Mouse (Mus musculus): ENCODE data around the gene Rexo2. TPM values are rescaled to one million over a fixed set of nuclear protein-coding genes. Genes with fewer than 3 reads are reported as not detected.
"Not testable (repeated sequence)": the region's sequence is repeated elsewhere in the genome, so short reads cannot be mapped to it uniquely, and the experiment has no call there.

Gene Rexo2
- total RNA-seq, 2 experiments from 2014 or later, result 95.5 to 100 TPM

- no peak for DNase-seq (ENCODE audit: low spot score in 2 of 2)
Measured at GRCm38 (mm10) chr9:48474367-48474766, 6.1 kb downstream of the Rexo2 start.

DNA sequence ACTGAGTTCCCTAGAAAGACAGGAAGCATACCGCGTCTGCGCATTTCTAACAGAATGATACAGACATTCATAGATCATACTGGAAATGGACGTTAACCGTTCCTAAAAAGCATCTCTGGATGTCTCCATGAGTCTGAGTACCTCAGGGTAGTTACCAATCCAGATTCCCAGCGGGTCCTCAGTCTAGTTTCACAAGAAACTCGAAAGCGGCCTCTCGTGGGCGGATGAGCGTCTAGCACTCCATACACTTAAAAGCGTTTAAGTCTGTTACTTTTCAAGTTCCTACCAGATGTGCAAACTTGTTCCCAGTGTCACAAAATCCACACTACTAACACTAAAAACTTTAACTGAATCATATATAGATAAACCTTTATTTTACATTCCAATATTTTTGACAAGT is 7.3 kb downstream of the Rexo2 start:
- DNase-seq (ENCODE audit: low spot score in 2 of 2), result no peak

DNA sequence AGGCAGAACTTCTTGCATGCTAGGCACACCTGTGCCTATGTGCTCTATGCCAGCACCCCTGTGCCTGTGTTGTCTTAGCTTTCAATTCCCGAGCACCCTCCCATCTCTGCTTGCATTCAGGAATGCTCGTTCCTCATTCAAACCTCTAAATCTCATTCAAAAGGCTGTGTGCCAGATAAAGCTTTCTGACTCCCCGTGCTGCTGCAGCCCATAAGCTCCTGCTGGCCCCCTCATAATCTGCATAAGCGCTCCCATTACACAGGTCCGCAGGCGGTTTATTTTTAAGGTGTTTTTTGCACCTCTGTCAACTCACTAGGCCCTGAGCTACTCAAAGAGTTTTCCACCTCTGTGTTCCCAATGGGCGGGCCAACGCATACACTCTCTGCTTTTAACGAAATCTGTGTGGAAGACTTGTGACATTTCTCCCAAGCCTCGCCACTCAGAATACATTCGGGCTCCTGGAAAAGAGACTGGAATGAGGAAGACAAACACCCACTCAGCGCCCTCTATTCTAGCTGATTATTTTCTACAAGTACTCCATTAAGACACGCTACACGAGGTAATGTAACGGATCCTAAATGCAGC is 7.9 kb downstream of the Rexo2 start:
- DNase-seq (ENCODE audit: low spot score in 2 of 2), result no peak

DNA sequence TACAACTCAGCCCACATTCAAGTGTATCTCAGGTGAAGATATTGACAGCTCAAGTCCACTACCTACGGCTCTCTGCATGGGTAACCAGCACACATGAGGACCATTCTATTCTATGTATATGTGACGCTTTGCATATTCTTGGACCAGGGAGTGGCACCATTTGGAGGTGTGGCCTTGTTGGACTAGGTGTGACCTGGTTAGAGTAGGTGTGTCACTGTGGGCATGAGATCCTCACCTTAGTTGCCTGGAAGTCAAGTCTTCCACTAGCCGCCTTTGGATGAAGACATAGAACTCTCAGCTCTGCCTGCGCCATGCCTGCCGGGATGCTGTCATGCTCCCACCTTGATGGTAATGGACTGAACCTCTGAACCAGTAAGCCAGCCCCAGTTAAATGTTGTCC is 13.0 kb downstream of the Rexo2 start:
- DNase-seq (ENCODE audit: low spot score in 2 of 2), result not testable (repeated sequence)

DNA sequence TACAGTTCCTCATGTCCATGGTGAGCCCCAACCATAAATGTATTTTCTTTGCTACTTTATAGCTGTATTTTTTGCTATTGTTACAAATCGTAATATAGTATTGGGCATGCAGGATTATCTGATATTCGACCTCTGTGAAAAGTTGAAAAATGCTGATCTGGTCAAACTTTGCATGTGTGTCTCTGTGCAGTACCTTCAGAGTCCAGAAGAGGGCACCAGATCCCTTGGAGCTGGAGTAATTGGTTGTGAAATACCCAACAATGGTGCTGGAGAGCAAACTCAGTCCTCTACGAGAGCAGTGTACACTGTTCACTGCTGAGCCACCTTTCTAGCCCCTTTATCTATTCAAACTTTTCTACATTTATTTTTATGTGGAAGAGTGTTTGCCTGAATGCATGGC is 13.6 kb downstream of the Rexo2 start:
- peak in 1 of 2 experiments; percentile 75 for DNase-seq (ENCODE audit: low spot score in 2 of 2)

DNA sequence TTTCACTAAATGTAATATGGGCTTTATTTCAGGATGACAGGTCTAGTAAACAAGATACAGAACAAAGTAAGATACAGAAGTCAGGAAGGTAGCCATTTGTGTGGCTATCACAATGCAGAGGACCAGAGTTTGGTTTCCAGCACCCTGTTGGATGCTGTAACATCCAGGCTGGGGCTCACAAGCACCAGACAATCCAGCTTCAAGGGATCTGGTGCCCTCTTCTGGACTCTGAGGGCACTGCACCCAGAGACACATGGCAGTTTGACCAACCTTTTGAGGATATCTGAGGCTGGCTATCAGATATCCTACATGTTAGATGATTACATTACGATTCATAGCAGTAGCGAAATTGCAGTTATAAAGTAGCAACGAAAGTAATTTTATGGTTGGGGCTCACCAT is 14.8 kb downstream of the Rexo2 start:
- DNase-seq (ENCODE audit: low spot score in 2 of 2), result no peak

DNA sequence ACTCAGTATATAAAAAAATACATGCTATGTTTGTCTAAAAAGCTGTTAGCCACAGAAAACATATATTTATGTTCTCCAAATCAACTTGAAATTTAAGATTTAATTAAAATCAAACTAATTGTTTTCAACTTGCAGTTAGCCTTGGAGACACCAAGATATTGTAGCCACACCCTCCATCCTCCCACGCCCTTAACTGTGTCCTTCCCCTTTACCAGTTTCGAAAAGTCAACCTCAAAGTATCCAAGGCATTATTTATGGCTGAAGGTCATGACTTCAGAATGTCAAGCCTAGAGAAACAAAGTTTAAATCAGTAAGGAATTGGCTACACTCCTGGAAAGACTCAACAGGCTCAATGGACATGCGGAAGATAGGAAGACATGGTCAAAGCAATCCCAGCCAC is 18.9 kb downstream of the Rexo2 start:
- DNase-seq (ENCODE audit: low spot score in 2 of 2), result no peak

DNA sequence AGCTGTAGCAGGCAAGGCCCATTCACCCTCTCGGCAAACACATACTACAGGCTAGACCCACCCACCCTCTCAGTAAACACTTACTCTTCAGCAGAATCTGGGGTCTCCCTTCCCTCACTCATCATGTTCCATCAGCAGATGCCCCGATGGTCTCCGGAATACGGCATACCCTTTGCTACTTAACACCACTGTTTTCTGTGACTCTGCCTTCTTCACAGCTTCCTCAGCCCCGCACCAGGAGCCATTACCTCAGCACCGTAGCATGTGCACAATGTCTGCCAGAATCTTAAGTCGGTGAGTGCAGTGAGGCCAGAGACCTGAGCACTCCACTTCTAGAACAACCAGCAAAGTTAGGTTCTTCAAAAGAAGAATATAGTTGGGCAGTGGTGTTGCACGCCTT is 19.7 kb downstream of the Rexo2 start:
- no peak for DNase-seq (ENCODE audit: low spot score in 2 of 2)

- DNase-seq (ENCODE audit: low spot score in 2 of 2), result no peak
Measured at GRCm38 (mm10) chr9:48459391-48459790, 21.0 kb downstream of the Rexo2 start.

GRCm38 (mm10) chr9:48458879-48459278 is 21.5 kb downstream of the Rexo2 start:
- no peak for DNase-seq (ENCODE audit: low spot score in 2 of 2)

GRCm38 (mm10) chr9:48455961-48456360 is 24.5 kb downstream of the Rexo2 start:
- DNase-seq (ENCODE audit: low spot score in 2 of 2), result no peak

DNA sequence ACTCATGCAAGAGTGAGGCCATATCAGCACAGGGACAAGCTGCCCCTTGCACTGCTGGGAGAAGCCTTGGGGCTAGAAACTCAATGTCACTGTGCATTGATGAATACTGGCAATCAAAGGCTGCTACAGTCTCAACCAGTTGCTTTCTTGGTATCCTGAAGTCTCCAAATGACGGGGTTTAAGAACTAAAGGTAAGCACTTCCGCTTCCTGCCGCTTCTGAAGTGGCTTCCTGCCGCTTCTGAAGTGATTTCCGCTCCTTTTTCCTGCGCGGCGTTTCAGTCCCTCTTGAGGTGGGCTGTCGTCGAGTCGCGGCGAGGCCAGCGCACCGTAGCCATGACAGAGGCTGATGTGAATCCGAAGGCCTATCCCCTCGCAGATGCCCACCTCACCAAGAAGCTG is 30.4 kb downstream of the Rexo2 start:
- DNase-seq (ENCODE audit: low spot score in 2 of 2), result no peak

- peak in 1 of 2 experiments; percentile 29 for DNase-seq (ENCODE audit: low spot score in 2 of 2)
Measured at GRCm38 (mm10) chr9:48447783-48448209, 32.6 kb downstream of the Rexo2 start.

DNA sequence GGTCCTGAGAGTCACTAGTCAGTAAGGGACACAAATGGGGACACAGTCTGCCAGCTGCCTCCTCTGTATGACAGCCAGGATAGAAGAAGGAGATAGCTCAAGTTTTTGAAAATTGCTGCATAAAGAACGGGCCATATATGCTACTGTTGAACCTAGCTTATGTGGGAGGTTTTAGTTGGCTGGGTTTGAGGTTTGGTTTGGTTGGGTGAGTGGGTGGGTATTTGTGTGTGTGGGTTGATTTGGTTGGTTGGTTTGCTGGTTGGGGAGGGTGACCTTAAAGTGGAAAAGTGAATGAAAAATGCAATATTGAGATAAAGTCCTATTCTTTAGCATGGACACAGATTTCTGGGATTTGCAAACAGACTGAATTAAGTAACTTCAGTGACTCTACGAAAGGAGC is 35.6 kb downstream of the Rexo2 start:
- no peak for DNase-seq (ENCODE audit: low spot score in 2 of 2)

DNA sequence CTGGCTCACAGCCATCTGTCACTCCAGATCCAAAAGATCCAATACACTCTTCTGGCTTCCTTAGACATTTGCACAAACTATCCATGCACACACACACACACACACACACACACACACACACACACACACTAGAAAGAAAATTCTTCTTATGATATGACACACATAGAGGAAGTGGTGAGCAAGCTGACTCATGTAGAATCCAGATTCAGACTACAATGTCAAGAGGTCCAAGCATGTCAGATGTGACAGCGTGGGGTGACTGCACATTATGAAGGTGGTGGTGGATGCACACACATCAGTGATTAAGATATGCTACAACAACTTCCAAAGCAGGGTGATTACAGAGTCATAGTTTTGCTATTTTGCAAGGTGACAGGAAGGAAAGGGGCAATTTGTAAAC is 36.5 kb downstream of the Rexo2 start:
- DNase-seq (ENCODE audit: low spot score in 2 of 2), result no peak

GRCm38 (mm10) chr9:48432449-48432848 is 48.0 kb downstream of the Rexo2 start:
- DNase-seq (ENCODE audit: low spot score in 2 of 2), result no peak

DNA sequence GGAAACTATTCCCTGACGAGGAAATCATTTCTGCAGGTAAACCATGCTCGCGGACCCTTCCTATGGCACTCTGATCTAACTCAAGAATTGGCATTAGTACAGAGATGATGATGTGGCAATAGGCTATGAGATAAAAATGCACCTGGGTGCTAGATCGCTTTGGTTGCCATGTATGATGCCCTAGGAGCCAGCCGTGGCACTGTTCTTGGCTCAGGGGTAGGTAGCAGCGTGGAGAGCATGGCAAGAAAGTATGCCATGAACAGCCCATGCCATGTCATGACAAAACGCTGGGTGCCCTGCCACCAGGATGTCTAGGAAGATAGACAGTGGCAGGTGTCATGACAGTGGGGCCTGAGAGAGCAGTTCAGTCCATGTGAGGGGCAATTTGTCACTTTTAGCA is 53.2 kb downstream of the Rexo2 start:
- no peak for DNase-seq (ENCODE audit: low spot score in 2 of 2)

- DNase-seq (ENCODE audit: low spot score in 2 of 2), result no peak
Measured at GRCm38 (mm10) chr9:48423256-48423655, 57.2 kb downstream of the Rexo2 start.

- DNase-seq (ENCODE audit: low spot score in 2 of 2), result no peak
Measured at GRCm38 (mm10) chr9:48422382-48422781, 58.0 kb downstream of the Rexo2 start.

GRCm38 (mm10) chr9:48421561-48421960 is 58.9 kb downstream of the Rexo2 start:
- no peak for DNase-seq (ENCODE audit: low spot score in 2 of 2)

- DNase-seq (ENCODE audit: low spot score in 2 of 2), result no peak
Measured at GRCm38 (mm10) chr9:48421029-48421428, 59.4 kb downstream of the Rexo2 start.

DNA sequence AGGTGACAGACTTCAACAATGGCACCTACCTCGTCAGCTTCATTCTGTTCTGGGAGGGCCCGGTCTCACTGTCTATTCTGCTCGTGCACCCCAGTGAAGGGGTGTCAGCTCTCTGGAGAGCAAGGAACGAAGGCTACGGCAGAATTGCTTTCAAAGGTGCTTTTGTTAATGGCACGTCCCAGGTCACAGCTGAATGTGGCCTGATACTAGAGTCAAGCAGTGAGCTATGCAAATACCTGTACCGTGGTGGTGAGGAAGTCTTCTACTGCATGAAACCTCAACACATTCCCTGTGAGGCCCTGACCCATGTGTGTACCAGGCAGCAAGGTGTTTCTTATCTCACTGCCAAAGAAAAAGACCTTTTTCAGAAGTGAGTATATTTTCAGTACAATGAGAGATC is 60.0 kb downstream of the Rexo2 start:
- no peak for DNase-seq (ENCODE audit: low spot score in 2 of 2)

GRCm38 (mm10) chr9:48418829-48419228 is 61.6 kb downstream of the Rexo2 start:
- DNase-seq (ENCODE audit: low spot score in 2 of 2), result no peak
